Mouse (Mus musculus) retina, postnatal 7 days (tissue): Measurements from ENCODE around the gene Pla1a.
A peak's percentile ranks its signal among the peaks of the same experiment; 100 is the strongest.

ENCODE experiments used
- DNase-seq: peaks from one replicate; pipeline ENCODE4 v3.0.0-alpha.2; 2012; ENCODE audit warnings: low read depth, low spot score

Gene Pla1a

DNA sequence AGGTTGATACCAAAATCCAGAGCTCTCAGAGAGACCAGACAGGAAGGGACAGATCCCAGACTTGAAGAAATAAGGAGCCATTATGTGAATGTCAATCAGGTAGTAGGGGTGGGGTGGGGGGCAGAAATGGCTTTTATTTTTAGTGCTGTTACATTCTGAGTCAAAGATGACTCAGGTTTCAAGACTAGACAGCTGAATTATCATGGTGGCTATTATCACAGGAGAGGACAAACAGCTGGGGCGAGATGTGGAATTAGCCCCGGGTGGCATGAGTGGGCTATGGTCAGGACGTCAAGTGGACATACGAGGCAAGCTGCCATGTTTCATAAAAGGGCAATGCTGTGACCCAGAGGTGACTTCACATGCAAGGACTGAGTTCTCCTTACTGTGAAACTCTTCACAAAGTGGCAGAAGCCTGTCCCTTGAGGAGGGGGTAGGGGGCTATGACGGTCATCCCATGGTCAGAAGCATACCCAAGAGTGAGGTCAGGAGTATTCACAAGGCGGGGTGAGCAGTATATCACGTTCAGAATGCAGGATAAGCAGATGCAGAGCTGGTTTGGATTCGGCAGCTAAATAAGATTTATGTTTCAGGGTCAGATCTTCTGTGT is 43.6 kb downstream of the Pla1a start:
- DNase-seq = no peak

DNA sequence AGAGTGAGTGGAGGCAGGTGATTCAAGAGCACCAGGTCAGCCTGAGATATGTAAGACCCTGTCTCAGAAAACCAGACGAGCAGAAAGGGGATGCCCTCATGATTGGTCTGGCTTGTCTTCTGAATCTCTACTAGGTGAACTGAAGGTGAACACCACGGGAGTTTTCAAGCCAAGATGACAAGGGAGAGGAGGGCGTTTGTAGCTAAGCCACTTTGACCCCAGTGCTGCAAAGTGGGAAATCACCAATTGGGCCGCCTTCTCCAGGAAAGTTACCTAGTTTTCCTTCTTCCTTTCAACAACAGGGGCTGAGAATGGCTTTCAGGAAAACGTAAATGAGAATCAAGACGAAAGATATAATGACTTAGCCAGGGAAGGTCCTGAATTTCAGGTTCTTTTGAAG is 44.2 kb downstream of the Pla1a start:
- no peak for DNase-seq

DNA sequence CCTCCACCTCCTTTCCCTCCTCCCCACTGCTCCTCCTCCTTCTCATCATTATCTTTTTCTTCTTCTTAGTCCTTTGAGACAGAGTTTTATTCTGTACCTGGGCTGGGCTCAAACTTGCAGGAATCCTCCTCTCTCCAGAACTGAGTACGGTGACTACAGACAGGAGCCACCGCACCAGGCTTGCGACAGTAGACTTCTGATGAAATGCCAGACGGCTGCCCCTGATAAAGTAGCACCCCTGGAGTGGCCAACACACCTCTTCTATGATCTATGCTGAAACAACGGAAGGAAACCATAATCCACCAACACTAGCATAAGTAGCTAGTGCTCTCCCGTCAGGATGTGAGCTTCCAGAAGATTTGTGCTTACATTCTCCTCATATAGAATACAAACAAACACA is 45.6 kb downstream of the Pla1a start:
- DNase-seq = no peak

DNA sequence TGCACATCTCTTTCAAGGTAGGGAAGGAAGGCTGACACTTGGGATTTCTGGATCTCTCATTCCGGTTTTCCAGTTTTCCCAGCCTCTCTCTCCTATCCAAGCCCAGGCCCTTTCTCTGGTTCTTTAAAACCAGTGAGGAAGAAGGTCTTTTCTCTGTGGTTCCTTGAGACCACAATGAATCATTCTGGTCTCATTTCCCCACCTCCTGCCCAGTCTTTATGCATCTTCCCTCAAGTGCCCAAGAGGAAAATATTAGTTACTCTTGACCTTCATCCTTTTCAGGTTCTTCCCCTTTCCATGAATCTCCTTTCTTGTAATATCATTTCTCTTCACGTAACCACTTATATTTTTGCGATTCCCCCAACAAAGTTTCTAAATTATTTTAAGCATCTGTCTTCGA is 47.2 kb downstream of the Pla1a start:
- DNase-seq = no peak

DNA sequence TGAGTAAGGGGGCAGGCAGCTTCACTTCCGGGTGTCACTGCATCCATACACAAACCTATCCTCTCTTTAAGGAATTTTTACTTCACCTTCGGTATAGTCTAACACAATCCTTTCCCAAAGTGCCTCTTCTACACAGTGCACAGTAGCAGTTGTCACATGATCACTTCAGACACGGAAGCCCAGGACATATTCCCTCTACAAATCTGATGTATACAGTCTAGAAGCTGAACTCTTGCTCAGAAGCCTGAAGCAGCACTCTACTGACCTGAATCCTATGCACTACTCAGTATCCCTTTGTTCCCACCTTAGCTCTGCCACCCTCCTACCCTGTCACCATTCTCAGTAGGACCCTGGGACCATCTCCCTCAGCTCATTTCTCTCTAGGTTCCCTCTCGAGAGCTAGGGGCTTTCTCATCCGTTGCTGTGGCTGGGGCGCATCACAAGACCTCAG is 47.7 kb downstream of the Pla1a start:
- no peak for DNase-seq

DNA sequence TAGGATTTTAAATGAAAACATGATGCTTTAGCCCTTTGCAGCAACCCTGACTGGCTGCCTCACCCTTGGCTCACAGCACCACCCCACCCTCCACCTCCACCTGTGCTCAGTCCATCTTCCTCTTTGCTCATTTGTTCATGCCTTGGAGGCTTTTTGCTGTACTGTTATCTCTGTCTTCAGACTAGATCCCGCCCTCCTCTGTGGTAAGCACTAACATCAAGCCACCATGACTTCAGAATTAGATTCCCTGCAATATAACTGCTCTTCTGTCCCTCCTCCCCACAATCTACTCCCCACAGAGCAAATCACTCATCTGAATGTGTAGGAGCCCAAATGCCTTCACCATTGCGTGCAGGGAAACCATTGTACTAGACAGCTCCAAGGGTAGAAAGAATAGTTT is 49.3 kb downstream of the Pla1a start:
- no peak for DNase-seq

DNA sequence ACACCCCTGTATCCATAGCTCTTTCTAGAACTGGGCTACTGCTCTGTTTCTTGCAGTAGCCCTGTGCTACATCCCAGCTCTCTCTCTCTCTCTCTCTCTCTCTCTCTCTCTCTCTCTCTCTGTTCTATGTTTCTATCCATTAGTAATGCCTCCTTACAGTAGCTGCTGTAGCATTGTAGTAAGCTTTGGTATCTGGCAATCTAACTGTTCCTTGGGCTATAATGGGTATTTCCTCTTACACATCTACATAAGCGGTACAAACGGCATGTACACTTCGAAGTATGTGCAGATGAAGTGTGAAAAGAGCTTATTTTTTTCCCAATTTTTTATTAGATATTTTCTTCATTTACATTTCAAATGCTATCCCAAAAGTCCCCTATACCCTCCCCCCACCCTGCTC is 53.0 kb downstream of the Pla1a start:
- no peak for DNase-seq

DNA sequence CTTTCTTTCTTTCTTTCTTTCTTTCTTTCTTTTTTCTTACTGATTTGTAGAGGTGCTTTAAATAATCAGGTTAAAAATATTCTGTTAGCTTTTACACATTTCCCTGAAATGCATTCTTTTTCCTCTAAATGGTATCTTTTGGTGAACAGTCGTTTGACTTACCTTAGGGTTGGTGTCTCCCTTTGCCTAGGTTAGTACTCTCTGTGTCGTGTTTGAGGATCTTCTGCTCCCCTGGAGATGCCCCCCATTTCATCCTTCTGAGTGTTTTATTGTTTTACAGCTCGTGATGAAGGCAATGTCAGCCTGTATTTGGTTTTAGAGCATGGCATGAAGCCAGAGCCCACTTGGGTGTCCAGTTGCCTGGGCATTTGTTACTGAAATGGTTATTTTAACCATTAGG is 53.5 kb downstream of the Pla1a start:
- no peak for DNase-seq

DNA sequence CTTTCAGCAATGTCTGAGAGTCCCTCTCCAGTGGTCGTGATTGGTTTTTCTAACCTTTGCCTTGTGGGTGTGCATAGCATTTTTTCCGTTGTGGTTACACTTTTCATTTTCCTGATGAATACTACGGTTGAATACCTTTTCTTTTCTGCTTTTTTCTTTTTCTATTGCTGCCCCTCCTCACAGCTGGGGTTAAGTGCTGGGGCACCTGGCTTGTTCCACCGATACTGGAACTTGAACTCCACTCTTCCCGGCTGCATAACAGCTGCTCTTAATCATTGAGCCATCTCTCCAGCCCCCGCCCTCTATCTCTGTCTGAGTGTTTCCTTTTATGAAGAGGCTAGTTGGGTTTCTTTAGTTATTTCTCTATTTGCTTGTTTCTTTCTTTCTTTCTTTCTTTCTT is 53.9 kb downstream of the Pla1a start:
- no peak for DNase-seq

DNA sequence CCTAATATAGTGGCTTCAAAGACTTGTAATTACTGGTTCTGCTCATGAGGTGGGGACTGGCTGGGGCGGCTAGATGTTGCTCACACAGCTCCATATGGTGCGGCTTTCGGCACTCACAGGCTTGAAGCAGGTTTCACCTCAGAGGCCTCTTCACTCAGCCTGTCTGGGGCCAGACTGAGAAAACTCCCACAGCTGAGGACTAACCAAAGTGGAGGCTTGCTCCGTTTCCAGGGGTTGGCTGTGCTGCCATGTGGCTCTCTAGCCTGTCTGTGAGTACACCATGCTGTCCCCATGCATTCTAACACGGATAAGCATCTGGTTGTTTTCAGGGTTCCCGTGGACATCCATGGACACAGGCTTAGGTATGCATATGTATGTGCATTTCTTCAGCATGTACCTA is 54.4 kb downstream of the Pla1a start:
- DNase-seq = no peak

DNA sequence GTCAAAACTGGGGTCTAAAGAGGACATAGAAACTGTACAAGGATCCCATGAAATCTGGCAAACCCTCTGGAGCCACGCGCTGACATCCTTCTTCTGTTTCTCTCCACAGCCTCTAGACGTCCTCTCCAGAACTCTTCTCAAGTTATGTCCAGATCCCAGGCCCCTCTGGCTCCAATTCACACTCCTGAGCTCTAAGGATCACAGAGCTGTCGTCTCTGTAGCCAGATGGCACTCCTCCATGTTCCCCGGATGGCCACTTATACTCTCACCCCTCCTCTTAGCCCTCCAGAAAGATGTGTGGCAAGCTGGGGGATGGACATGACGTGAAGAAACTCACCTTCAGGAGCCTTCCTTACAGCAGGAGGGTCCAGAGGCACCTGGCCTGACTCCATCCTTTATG is 55.4 kb downstream of the Pla1a start:
- DNase-seq = no peak

DNA sequence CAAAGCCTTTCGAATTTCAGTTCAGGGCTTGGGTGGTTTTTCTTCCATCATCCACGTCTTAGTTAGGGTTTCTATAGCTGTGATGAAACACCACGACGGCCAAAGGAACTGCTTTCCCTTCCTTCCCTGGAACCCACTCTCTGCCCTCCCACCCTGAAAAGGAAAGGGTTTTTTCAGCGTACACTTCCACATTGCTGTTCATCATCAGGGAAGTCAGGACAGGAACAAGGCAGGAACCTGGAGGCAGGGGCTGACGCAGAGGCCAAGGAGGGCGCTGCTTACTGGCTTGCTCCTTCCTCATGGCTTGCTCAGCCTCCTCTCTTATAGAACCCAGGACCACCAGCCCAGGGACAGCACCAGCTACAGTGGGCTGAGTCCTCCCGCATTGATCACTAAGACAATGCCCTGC is 56.1 kb downstream of the Pla1a start:
- no peak for DNase-seq

DNA sequence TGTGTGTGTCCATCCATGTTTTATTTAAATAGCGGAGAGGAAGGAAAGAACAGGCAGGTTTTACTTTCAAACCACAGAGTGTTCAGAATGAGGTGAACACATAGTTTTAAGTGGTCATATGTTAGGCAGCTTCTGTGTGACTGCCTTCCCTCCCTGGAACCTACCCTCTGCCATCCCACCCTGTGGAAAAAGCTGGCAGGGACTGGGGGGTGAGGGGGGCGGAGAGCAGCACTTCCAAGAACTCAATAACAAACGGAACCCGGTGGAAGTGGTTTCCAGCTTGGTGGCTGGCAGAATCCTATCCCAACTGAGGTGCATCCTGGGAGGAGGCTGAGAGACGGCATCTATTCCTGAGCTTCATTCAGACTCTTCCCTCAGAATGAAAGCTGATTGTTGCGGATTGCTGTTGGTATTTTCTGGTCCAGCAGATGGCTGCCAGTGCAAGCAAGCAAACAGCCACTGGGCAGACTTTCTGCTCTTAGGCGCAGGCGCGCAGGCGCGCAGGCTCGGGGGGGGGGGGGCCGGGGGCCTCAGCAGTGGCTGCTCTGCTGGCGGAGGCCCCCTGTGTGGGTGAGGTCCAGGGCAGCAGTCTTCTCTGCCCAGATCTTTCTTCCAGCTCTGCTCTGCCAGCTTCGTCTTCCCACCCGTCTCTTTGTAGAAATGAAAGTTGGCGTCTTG is 56.6 kb downstream of the Pla1a start:
- peak; percentile 69 for DNase-seq

DNA sequence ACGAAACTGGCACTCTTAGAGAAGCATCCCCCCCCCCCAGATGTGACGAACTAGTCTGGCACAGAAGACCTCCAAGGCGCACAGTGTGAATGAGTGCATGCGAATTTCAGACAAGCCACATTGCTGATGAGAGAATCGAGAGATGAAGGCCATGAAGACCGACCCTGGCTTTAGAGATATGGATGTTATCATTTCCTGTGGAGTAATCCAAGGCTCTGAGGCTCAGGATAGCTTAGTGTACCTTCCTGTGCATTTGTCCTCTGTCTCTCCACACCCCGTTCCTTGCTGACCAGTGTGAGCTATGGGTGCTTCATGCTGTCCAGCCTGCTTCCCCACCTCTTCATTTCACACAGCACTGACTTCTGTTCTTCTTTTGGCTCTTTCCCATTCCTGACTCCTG is 57.8 kb downstream of the Pla1a start:
- DNase-seq = no peak

DNA sequence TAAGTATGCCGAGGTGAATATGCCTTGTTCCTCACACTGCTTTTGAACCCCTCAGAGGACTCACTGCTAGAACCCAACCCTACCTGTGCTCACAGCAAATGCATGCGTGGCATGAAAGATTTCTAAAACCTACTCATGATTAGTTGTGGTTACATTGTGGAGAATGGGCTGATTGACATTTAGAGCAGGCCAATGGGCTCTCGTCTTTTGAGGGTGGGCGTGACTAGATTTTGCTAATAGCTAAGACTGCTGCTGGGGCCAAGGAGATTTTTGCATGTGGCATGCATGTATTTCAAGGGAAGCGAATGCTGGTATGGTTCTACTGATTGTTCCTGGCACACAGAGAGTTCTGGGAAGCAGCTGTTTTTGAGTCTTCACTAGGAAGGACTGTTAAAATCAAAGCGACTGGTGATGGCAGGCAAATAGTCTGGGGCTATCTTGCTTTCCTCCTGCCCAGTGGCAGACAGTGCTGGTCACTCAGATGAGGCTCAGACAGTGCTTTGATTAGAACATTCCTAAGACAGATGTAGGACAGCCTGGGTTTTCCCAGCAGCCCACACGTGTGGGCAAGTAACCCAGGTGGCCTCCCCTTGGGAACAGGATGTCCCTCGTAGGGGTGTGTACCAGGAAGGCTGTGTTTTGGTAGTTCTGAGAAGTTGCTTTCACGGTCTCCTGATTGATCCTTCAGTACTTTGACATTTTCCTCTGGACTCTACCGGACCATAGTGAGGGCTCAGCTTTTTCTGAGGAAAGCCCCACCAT is 58.4 kb downstream of the Pla1a start:
- DNase-seq = no peak

DNA sequence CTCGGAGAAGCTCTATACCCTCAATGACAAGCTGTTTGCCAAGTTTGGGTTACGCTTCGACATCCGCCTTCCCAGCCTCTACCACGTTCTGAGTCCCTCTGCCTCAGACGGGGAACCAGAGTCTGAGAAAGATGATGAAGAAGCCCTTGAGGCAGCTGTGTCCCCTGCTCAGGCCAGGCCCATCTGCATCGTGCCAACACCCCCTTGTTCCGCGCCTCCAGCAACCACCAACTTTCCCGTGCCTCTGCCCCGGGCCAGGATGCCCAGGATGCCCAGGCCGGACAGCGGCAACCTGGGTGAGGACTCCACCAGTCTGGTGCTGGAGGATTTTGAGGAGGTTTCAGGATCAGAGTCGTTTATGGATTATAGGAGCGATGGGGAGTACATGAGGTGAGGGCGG is 59.0 kb downstream of the Pla1a start:
- no peak for DNase-seq

DNA sequence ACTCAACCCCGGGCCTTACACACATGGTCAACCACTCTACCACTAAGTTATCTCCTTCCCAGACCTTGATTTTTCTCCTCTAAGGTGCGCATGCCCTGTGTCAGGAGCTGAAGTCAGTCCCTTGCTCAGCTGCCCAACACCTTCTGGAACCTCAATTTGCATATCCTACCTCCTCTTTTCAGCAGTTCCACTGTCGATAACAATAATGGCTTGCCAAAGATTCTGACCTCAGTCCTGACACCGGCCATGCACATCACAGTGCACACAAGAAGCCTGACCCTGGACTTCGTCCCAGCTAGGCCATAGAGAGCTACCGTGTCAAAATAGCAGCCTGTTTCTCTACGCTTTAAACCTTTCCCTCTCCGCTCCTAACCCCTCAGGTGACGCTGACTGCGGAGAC is 59.5 kb downstream of the Pla1a start:
- no peak for DNase-seq

DNA sequence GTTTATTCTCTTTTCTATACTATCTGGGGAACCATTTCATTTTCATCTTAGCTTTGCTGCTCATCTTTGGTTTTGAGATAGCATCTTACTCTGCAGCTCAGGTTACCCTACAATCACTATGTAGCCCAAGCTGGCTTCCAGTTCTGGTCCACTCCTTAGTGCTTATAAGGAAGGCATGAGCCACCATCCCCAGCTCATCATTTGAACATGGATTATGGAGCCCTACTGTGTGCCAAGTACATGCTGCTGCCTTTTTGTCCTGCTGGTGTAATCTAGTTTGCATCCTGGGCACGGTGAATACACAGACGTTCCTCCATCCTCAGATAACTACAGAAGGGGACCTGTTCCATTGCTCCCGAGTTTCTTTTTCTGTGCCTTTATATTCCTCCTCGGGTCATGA is 60.1 kb downstream of the Pla1a start:
- DNase-seq = no peak

DNA sequence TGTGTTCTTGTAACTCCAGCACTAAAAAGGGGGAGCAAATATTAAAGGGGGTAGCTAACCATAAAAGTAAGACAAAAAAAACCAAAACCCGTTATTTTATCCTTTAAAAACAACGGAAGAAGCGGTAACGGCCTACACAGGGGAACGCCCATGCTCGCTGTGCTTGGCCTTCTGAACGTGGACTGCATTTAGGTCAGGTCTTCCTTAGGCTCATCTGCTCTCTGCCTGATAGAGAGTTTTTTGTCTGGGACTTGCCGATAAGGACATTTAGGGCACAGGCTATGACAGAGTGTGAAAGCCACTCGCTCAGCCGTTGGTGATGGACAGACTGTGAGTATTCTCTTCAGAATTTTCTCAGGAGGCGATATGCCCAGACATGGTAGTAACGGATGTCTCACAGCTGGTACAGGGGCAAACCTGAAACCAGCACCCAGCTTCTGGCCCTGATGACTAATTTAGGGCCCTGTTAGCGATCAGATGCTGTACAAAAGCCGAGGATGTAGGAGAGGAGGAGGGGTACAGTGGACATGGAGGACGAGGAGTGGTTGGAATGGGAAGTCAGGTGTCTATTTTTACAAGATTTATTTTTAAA is 61.1 kb downstream of the Pla1a start:
- DNase-seq = no peak

DNA sequence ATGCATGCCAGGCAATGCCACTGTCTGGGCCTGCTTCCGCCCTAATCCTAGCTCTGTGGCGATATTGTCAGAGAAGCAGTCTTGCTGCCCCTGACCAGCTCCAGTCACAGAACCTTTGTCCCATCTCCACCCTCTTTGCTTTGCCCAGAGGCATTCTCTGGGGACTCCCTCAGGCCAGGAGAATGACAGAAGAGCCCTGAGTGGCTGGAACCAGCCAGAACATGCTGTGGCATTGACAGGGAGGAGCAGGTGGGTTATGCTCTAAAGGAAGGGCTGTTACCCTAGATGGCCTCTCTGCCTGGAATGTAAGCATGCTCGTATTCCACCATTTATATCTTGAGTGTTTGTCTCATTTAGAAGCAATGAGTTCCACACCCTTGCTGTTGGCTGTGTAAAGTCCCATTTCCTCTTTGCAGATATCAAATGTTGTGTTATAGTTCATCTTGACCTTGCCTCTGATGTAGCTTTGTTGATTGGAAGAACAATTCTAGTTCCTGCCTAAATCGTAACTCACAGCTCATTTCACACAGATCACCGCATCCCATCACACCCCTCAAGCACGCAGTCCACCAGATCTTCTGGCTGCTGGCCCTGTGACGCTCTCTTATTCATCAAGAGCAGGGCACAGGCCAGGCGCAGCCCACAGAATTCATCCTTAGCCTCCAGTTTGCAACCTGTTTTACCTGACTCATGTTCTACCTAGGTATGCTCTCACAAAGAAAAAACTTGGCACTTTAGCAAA is 62.1 kb downstream of the Pla1a start:
- no peak for DNase-seq

DNA sequence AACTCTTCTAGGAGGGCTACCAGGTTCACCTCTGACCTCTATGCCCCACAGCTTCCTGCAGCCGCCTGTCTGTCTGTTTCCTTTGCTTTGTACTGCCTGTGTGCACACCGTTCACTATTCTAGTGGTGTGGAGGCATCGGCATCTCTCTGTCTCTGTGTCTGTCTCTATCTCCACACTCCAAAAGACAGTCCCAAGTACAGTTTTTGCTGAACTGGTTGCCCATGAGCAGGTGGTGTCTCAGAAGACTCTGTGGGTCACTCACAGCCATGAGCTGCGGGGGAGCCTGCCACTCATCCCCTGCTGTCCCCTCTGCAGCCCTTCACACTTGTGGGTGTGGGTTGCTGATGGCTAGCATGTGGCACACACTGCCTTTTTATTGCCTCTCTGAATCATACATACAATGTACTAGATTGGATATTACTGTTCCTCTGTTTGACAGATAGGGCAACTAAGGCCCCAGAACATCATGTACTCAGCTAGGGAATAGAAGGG is 62.9 kb downstream of the Pla1a start:
- no peak for DNase-seq

DNA sequence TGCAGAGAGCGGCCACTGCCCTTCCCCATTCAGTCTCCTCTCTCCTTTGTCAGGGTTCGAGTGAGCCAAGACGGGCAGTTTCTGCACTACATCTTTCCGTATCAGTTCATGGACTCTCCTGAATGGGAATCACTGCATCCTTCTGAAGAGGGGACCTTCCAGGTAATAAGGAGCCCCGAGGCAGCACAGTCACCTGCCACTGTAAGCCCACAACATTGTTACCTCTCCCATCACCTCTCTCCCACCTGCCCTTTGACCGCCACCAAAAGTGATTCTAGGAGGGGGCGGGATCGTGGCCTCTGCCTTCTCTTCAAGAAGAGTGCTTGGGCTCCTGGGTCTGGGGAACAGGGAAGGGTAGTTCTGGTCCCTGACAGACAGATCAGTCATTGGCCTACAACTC is 63.5 kb downstream of the Pla1a start:
- DNase-seq = no peak
